15 mouse cellular contexts compared by ENCODE assay signal in the genomic region with DNA sequence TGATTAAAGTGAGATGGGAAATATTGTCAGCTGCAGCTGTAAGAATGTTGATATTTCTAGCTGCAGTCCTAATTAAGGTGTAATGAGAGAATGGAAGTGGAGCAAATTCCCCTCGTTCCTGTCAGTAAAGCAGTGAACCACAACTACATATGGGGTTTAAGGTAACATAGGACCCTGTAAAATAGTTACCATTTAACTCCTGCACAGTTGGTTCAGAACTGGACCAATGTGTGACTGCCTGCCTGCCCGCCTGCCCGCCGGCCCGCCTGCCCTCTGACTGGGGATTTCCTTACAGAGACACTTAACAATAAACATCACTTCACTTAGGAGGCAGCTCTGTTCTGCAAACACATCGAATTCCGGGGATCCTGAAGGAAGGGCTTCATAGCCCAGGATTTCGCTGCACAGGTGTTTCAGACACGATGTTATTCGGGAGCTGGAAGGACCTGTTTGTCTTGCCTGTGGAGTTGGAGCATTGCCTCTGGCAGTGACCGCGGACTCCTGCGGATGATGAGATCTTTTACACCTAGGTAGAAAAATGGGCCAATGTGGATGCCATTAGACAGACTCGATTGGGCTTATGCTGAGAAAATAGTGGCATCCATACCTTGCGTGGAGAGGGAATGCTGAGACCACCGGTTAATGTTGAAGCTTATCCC.
DNase-seq lines count a peak whose midpoint lies in the region; ATAC-seq and TF ChIP-seq lines count a peak whose summit lies in the region.
"Had no signal": no experiment of that assay in that cellular context is flagged by ENCODE, and none has a peak within 500 bp of the region (broad histone marks: within the 10 kb centered on the region; RNA-seq: fewer than 3 reads in every experiment).

No protein-coding gene starts in this region.

- no peaks in the 10 kb centered on the region for H3K27me3 ChIP-seq in lung, embryonic 15.5 days
- H3K27me3 ChIP-seq in embryonic facial prominence, embryonic 12.5 days = no peaks in the 10 kb centered on the region
- H3K27me3 ChIP-seq in stomach, embryonic 14.5 days (ENCODE audit: control insufficient read depth, insufficient read depth, low read length) = 0 out of 2 replicates have a peak, but pooled peaks cover 4% of the 10 kb centered on the region
- H3K27me3 ChIP-seq: embryonic facial prominence, embryonic 15.5 days; heart, embryonic 15.5 days; midbrain, embryonic 13.5 days had no signal

- H3K4me3 ChIP-seq in lung, embryonic 15.5 days = no peak overlapping the region
- H3K4me3 ChIP-seq in embryonic facial prominence, embryonic 12.5 days = no peak overlapping the region
- H3K4me3 ChIP-seq in stomach, embryonic 14.5 days (ENCODE audit: low read depth, low read length) = no peak overlapping the region
- no peak overlapping the region for H3K4me3 ChIP-seq in layer of hippocampus, adult 2 months
- H3K4me3 ChIP-seq: embryonic facial prominence, embryonic 15.5 days; heart, embryonic 15.5 days; midbrain, embryonic 13.5 days had no signal

- WGBS in lung, embryonic 15.5 days = 29% methylated on average over 16 of the region's 16 CpGs
- 43% methylated on average over 16 of the region's 16 CpGs for WGBS in embryonic facial prominence, embryonic 12.5 days
- 30% methylated on average over 16 of the region's 16 CpGs for WGBS in stomach, embryonic 14.5 days

- H3K9me3 ChIP-seq in lung, embryonic 15.5 days = no peaks in the 10 kb centered on the region
- H3K9me3 ChIP-seq in embryonic facial prominence, embryonic 12.5 days = no peaks in the 10 kb centered on the region
- no peaks in the 10 kb centered on the region for H3K9me3 ChIP-seq in stomach, embryonic 14.5 days (ENCODE audit: control insufficient read depth, low read depth, low read length)
- H3K9me3 ChIP-seq: embryonic facial prominence, embryonic 15.5 days; heart, embryonic 15.5 days; midbrain, embryonic 13.5 days had no signal

- 0 out of 2 replicates have a peak, but pooled peaks cover 3% of the 10 kb centered on the region for H3K4me1 ChIP-seq in lung, embryonic 15.5 days
- H3K4me1 ChIP-seq in embryonic facial prominence, embryonic 12.5 days = peaks cover 10% of the 10 kb centered on the region
- 0 out of 2 replicates have a peak, but pooled peaks cover 3% of the 10 kb centered on the region for H3K4me1 ChIP-seq in stomach, embryonic 14.5 days (ENCODE audit: control insufficient read depth, insufficient read depth, low read length)
- H3K4me1 ChIP-seq: heart, embryonic 15.5 days had no signal

- no peak for ATAC-seq in lung, embryonic 15.5 days (ENCODE audit: borderline replicate concordance, extremely low read depth, low FRiP score, low TSS enrichment)
- no peak for ATAC-seq in embryonic facial prominence, embryonic 12.5 days (ENCODE audit: insufficient number of reproducible peaks, insufficient read depth, low FRiP score, low TSS enrichment)
- ATAC-seq in stomach, embryonic 14.5 days (ENCODE audit: insufficient number of reproducible peaks, insufficient read depth, low FRiP score, low read depth) = no peak
- ATAC-seq: forebrain, postnatal 0 days; midbrain, embryonic 13.5 days had no signal

- H3K27ac ChIP-seq in lung, embryonic 15.5 days = no peak overlapping the region
- H3K27ac ChIP-seq in embryonic facial prominence, embryonic 12.5 days = no peak overlapping the region
- H3K27ac ChIP-seq in stomach, embryonic 14.5 days (ENCODE audit: low read length) = no peak overlapping the region
- no peak overlapping the region for H3K27ac ChIP-seq in layer of hippocampus, adult 2 months
- H3K27ac ChIP-seq: embryonic facial prominence, embryonic 15.5 days; heart, embryonic 15.5 days; midbrain, embryonic 13.5 days had no signal

- peak; percentile 40 to 45 for DNase-seq in cerebellum, postnatal 36 days
- DNase-seq in cerebellum, adult 11 months = no peak
- no peak for DNase-seq in lung, postnatal 10 days
- DNase-seq in spleen, postnatal 4 days (ENCODE audit: low spot score in 2 of 2) = no peak
- DNase-seq in layer of hippocampus, adult 2 months (ENCODE audit: low spot score in 2 of 2) = no peak
- DNase-seq: forebrain, postnatal 0 days; gastrocnemius, postnatal 36 days; lung, postnatal 14 days; right cerebral cortex, postnatal 4 days had no signal

- TF ChIP-seq CTCF in layer of hippocampus, adult 2 months (conservative IDR thresholded peaks at IDR 0.05) = no peak

- peak overlapping the region; percentile 28 for H3K4me2 ChIP-seq in lung, embryonic 15.5 days
- H3K4me2 ChIP-seq in embryonic facial prominence, embryonic 12.5 days (replicated peaks) = peak overlapping the region; percentile 29; the same call in 1 of the 2 replicates
- 0 out of 2 replicates have a peak overlapping the region, but pooled peaks have one; percentile 15 for H3K4me2 ChIP-seq in stomach, embryonic 14.5 days (replicated peaks; ENCODE audit: low read depth, low read length)
- H3K4me2 ChIP-seq: embryonic facial prominence, embryonic 15.5 days; heart, embryonic 15.5 days; midbrain, embryonic 13.5 days had no signal

- no peaks in the 10 kb centered on the region for H3K36me3 ChIP-seq in lung, embryonic 15.5 days
- no peaks in the 10 kb centered on the region for H3K36me3 ChIP-seq in embryonic facial prominence, embryonic 12.5 days
- no peaks in the 10 kb centered on the region for H3K36me3 ChIP-seq in stomach, embryonic 14.5 days (ENCODE audit: control insufficient read depth, insufficient read depth, low read length)
- H3K36me3 ChIP-seq: embryonic facial prominence, embryonic 15.5 days; heart, embryonic 15.5 days; midbrain, embryonic 13.5 days had no signal

- H3K9ac ChIP-seq in lung, embryonic 15.5 days = no peak overlapping the region
- no peak overlapping the region for H3K9ac ChIP-seq in embryonic facial prominence, embryonic 12.5 days
- H3K9ac ChIP-seq in stomach, embryonic 14.5 days (replicated peaks; ENCODE audit: low read depth, low read length) = no peak overlapping the region
- H3K9ac ChIP-seq: embryonic facial prominence, embryonic 15.5 days; forebrain, postnatal 0 days; heart, embryonic 15.5 days; midbrain, embryonic 13.5 days had no signal

Comparison
In these comparisons a context has a peak if more than half of its experiments do, and no peak if none do; other contexts are left out.
1. DNase-seq: peak in cerebellum, postnatal 36 days (2 of 2); none in cerebellum, adult 11 months (single experiment), lung, postnatal 10 days (single experiment), spleen, postnatal 4 days (0 of 2) and layer of hippocampus, adult 2 months (0 of 2).
2. Peak in every context shown above with its lines, with median percentiles within 50 percentile points of each other: H3K4me2 ChIP-seq.